Mouse (Mus musculus): ENCODE measurements around the gene Pfn1. TPM values are rescaled to one million over a fixed set of nuclear protein-coding genes. Genes with fewer than 3 reads are reported as not detected.

Pfn1 gene
- polyA plus RNA-seq, 1 experiment, result 113 TPM

GRCm38 (mm10) chr11:70674501-70674900 is 20.1 kb upstream of the Pfn1 start:
- no peaks in the 10 kb centered on the region for H3K36me3 ChIP-seq (ENCODE audit: control insufficient read depth, insufficient read depth, low read length)
- H3K4me1 ChIP-seq (ENCODE audit: control insufficient read depth, insufficient read depth, low read length), result peaks cover 17% of the 10 kb centered on the region
- no peak overlapping the region for H3K27ac ChIP-seq (ENCODE audit: control insufficient read depth, insufficient read depth, low read depth, low read length)
- TF ChIP-seq CTCF (IDR thresholded peaks at IDR 0.05; ENCODE audit: control insufficient read depth, insufficient read depth, insufficient replicate concordance, low read depth, low read length) (no peak), POLR2A (IDR thresholded peaks at IDR 0.05; ENCODE audit: control insufficient read depth, low read depth, low read length) (no peak)
- H3K27me3 ChIP-seq (ENCODE audit: control insufficient read depth, insufficient read depth, low read length), result no peaks in the 10 kb centered on the region
- no peak overlapping the region for H3K4me3 ChIP-seq (ENCODE audit: control insufficient read depth, low read depth, low read length)

GRCm38 (mm10) chr11:70674014-70674413 is 19.6 kb upstream of the Pfn1 start:
- Histone ChIP-seq H3K36me3 (ENCODE audit: control insufficient read depth, insufficient read depth, low read length) (no peaks in the 10 kb centered on the region), H3K27me3 (ENCODE audit: control insufficient read depth, insufficient read depth, low read length) (no peaks in the 10 kb centered on the region), H3K4me3 (ENCODE audit: control insufficient read depth, low read depth, low read length) (no peak overlapping the region), H3K27ac (ENCODE audit: control insufficient read depth, insufficient read depth, low read depth, low read length) (no peak overlapping the region), H3K4me1 (ENCODE audit: control insufficient read depth, insufficient read depth, low read length) (peaks cover 17% of the 10 kb centered on the region)
- TF ChIP-seq CTCF (IDR thresholded peaks at IDR 0.05; ENCODE audit: control insufficient read depth, insufficient read depth, insufficient replicate concordance, low read depth, low read length) (no peak), POLR2A (IDR thresholded peaks at IDR 0.05; ENCODE audit: control insufficient read depth, low read depth, low read length) (no peak)

GRCm38 (mm10) chr11:70671333-70672047 is 17.0 kb upstream of the Pfn1 start:
- Histone ChIP-seq H3K36me3 (ENCODE audit: control insufficient read depth, insufficient read depth, low read length) (no peaks in the 10 kb centered on the region), H3K27ac (ENCODE audit: control insufficient read depth, insufficient read depth, low read depth, low read length) (no peak overlapping the region), H3K27me3 (ENCODE audit: control insufficient read depth, insufficient read depth, low read length) (no peaks in the 10 kb centered on the region), H3K4me1 (ENCODE audit: control insufficient read depth, insufficient read depth, low read length) (peaks cover 21% of the 10 kb centered on the region), H3K4me3 (ENCODE audit: control insufficient read depth, low read depth, low read length) (no peak overlapping the region)
- no peak for TF ChIP-seq POLR2A (IDR thresholded peaks at IDR 0.05; ENCODE audit: control insufficient read depth, low read depth, low read length)
- TF ChIP-seq CTCF (IDR thresholded peaks at IDR 0.05; ENCODE audit: control insufficient read depth, insufficient read depth, insufficient replicate concordance, low read depth, low read length), result no peak

- Histone ChIP-seq H3K27me3 (ENCODE audit: control insufficient read depth, insufficient read depth, low read length) (no peaks in the 10 kb centered on the region), H3K27ac (ENCODE audit: control insufficient read depth, insufficient read depth, low read depth, low read length) (peak overlapping the region; percentile 96; the same call in 1 of the 2 replicates), H3K4me1 (ENCODE audit: control insufficient read depth, insufficient read depth, low read length) (peaks cover 21% of the 10 kb centered on the region), H3K4me3 (ENCODE audit: control insufficient read depth, low read depth, low read length) (peak overlapping the region; percentile 95), H3K36me3 (ENCODE audit: control insufficient read depth, insufficient read depth, low read length) (no peaks in the 10 kb centered on the region)
- TF ChIP-seq POLR2A (IDR thresholded peaks at IDR 0.05; ENCODE audit: control insufficient read depth, low read depth, low read length), result no peak
- no peak for TF ChIP-seq CTCF (IDR thresholded peaks at IDR 0.05; ENCODE audit: control insufficient read depth, insufficient read depth, insufficient replicate concordance, low read depth, low read length)
These were observed 16.0 kb upstream of the Pfn1 start for GRCm38 (mm10) chr11:70670483-70670882.

- no peak for TF ChIP-seq CTCF (IDR thresholded peaks at IDR 0.05; ENCODE audit: control insufficient read depth, insufficient read depth, insufficient replicate concordance, low read depth, low read length)
- no peak for TF ChIP-seq POLR2A (IDR thresholded peaks at IDR 0.05; ENCODE audit: control insufficient read depth, low read depth, low read length)
- Histone ChIP-seq H3K27ac (ENCODE audit: control insufficient read depth, insufficient read depth, low read depth, low read length) (peak overlapping the region; percentile 96), H3K27me3 (ENCODE audit: control insufficient read depth, insufficient read depth, low read length) (no peaks in the 10 kb centered on the region), H3K4me3 (ENCODE audit: control insufficient read depth, low read depth, low read length) (peak overlapping the region; percentile 95), H3K36me3 (ENCODE audit: control insufficient read depth, insufficient read depth, low read length) (no peaks in the 10 kb centered on the region), H3K4me1 (ENCODE audit: control insufficient read depth, insufficient read depth, low read length) (peaks cover 21% of the 10 kb centered on the region)
These were observed 15.3 kb upstream of the Pfn1 start for GRCm38 (mm10) chr11:70669582-70670345.

GRCm38 (mm10) chr11:70668771-70669505 is 14.5 kb upstream of the Pfn1 start, which contains the start of gene Spag7:
TSS of gene Spag7 (minus strand) at chr11:70669416.
- peaks cover 18% of the 10 kb centered on the region for H3K4me1 ChIP-seq (ENCODE audit: control insufficient read depth, insufficient read depth, low read length)
- peak within 1 kb of the TSS; percentile 96 for H3K27ac ChIP-seq (ENCODE audit: control insufficient read depth, insufficient read depth, low read depth, low read length)
- peak; percentile 74; the same call in 1 of the 2 replicates for TF ChIP-seq POLR2A (IDR thresholded peaks at IDR 0.05; ENCODE audit: control insufficient read depth, low read depth, low read length)
- no peak for TF ChIP-seq CTCF (IDR thresholded peaks at IDR 0.05; ENCODE audit: control insufficient read depth, insufficient read depth, insufficient replicate concordance, low read depth, low read length)
- peak within 1 kb of the TSS; percentile 95 for H3K4me3 ChIP-seq (ENCODE audit: control insufficient read depth, low read depth, low read length)
- H3K36me3 ChIP-seq (ENCODE audit: control insufficient read depth, insufficient read depth, low read length), result no peaks in the 10 kb centered on the region; the same call in 1 of the 2 replicates
- no peaks in the 10 kb centered on the region for H3K27me3 ChIP-seq (ENCODE audit: control insufficient read depth, insufficient read depth, low read length)
